Mouse (Mus musculus) inflammation-experienced regulatory T-cells, adult 6 months (primary cell): ENCODE measurements at regions not wholly inside any gene's neighbourhood (a gene's known extent, or its start where the extent isn't known, plus 50 kb on each side); places are given as distances from the start of the nearest gene placed in this dataset.

ENCODE experiments used
- ATAC-seq: one replicate; pipeline ENCODE4 v1.8.0; 2017

GRCm38 (mm10) chr7:37343021-37343593 lies 430.3 kb downstream of the Zfp536 start:
- no peak for ATAC-seq

DNA sequence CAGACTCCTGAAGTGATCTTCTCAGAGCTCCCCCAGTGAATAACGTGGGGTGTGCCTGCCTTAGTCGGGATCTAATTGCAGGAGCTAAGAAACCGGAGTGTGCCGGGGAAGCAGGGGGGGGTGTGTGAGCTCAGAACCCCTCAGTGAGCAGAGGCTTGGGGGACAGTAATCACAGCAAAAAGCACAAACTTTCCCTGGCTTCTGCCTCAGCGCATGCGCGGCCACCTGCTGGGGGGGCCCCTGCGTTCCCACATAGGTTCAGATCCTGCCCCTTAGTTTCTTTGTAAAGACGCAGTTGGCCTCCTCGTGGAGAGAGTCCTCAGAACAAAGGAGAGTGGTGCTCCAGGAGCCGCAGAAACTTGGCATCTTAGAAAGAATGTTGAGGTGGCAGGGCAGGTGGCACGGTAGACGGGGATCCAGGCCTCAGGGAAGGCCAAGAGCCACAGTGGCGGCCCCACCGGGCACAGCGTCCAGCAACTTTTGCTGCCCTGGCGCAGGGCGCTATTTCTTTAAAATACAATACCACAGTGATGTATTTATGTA lies 429.7 kb downstream of the Zfp536 start:
- ATAC-seq, result no peak

DNA sequence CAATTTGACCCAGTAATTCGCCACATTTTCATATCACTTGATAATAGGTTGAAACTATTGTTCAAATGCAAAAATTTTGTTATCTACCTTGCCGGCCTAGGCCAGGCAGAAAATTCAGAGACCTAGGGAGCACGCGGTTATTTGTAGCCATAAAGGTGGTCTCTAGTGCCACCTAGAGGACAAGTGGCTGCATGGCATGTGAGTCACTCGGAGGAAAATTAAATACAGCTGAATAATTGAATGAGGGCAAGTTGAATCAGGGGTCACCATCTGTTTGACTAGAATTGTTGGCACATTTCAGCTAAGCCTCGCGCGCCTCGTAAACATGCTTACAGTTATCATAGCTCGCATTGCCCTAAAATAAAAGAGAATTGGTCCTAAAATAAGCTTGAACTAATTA lies 427.4 kb downstream of the Zfp536 start:
- no peak for ATAC-seq

- no peak for ATAC-seq
Measured at GRCm38 (mm10) chr7:37357647-37358395, 415.6 kb downstream of the Zfp536 start.

DNA sequence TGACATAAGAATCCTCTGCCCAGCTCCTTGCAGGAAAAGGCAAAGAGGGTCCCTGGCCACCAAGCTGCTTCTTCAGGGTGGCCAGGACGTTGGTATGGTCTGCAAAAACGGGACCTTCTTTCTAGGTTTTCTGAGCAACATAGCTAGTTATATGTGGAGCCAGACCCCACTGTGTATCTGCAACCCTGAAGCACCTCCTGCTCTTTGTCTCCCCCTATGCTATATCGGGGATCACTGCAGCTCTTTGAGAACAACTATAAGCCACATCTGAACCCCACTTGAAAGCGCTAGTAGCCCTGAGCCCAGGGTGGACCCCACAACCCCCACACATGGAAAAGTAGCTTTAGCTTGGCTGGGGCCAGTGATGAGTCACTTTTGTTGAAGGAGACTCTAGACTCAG lies 414.9 kb downstream of the Zfp536 start:
- ATAC-seq, result no peak

GRCm38 (mm10) chr7:37359473-37359872 lies 414.0 kb downstream of the Zfp536 start:
- no peak for ATAC-seq

DNA sequence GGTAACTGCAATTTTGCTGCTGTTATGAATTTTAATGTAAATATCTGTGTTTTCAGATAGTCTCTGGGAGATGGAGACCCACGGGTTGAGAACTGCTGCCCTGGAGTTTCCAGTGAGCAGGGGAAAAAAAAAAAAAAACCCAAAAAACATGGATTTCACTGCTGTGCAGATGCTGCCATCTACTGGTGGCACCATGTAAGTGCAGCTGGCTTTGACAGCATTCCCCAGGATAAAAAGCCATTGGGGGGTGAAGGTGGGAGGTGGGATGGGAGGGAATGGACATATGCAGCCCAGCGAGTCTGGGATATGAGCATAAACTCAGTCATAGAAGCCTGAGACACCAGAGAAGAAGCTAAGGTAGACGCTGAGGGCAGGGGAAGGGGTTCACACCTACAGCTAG lies 413.3 kb downstream of the Zfp536 start:
- ATAC-seq, result no peak

- no peak for ATAC-seq
Measured at GRCm38 (mm10) chr7:37361802-37362441, 411.5 kb downstream of the Zfp536 start.

GRCm38 (mm10) chr7:37362879-37363278 lies 410.6 kb downstream of the Zfp536 start:
- no peak for ATAC-seq

DNA sequence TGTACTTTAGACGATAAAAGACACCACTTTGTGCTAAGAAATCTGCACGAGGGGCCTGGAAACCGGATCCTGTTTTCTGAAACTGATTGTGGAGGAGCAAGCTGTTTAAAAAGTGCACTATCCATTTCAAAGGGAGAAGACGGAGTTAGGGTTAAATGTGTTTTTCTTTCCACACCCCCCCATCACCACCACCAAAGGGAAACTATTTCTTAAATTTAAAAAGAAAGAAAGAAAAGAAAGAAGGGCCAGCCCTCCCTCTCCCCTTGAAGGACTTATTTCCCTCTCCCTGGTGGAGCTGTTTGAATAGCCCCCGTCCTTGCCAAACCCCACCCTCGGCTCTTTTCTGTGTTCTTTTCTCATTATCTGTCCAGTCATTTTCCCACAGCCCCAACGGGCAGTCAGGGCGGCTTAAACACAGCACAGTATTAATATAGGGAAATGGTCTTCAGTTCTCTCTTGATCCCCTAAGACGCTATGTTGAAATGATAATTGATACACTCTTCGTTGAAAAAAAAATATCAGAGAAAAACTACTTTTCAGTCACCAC lies 409.7 kb downstream of the Zfp536 start:
- no peak for ATAC-seq

- ATAC-seq, result no peak
Measured at GRCm38 (mm10) chr7:37364221-37364620, 409.2 kb downstream of the Zfp536 start.

DNA sequence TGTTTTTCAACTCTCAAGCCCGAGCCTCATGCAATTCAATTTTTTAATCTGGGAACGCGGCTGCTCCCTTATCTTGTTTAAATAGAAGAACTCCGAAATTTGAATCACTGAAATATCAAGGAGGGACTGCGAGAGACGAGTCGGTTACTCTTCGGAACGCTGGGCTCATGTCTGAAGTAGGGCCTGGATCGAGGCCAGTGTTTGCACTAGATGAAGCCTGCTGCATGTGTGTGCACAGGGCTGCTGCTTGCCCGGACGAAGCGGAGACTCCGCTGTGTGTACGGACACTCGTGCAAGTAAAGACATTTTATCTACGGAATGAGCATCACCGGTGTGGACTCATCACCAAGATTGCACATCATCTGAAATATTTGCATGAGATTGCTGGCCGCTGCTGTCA lies 407.4 kb downstream of the Zfp536 start:
- no peak for ATAC-seq

GRCm38 (mm10) chr7:37369698-37370097 lies 403.7 kb downstream of the Zfp536 start:
- no peak for ATAC-seq

- peak; percentile 65 for ATAC-seq
Measured at GRCm38 (mm10) chr7:37373864-37374263, 399.6 kb downstream of the Zfp536 start.

DNA sequence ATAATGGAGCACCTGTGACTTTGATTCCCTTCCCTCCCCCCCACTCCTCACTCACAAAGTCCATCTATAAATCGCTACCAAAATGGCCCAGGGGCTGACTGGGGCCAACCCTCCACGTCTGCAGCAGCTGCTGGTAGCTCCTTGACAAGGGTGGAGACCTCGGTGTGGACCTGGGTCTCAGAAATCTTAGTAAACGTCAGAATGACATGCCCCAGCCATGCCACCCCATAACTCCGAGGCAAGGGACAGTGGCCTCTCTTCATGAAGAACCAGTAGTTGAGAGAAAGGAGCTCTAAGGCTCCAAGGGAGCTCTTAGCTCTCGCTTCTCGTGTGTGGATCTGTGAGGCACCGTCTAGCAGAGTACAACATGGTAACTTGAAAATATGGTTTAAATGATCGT lies 398.4 kb downstream of the Zfp536 start:
- no peak for ATAC-seq

- ATAC-seq, result no peak
Measured at GRCm38 (mm10) chr7:37375591-37375990, 397.9 kb downstream of the Zfp536 start.

GRCm38 (mm10) chr7:37376207-37376606 lies 397.2 kb downstream of the Zfp536 start:
- no peak for ATAC-seq

DNA sequence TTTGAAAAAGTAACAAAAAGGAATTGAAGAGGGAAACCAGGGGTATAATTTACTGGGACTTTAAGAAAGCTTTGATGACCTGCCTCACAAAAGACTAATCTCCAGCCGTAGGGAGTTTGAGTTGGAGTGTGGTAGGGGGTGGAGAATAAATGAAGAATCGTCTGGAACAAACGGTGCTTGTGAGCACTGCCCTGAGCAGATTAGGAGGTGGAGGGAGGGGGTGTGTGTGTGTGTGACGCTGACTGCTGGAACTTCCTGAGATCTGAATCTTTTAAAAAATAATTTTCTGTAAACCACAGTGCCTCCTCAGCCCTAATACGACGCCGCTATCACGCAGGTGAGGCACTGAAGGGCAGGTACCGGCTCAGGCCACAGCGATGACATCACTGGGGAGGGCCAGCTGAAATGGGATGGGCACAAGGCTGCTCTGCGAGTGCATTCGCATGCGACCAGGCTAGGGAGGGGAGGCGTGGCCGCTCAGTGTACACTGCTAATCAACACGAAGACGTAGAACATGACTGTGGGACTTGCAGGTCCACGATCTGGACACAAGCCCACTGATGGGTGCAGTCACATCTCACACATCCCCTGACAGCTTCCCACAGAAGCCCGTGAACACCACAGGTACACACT lies 395.4 kb downstream of the Zfp536 start:
- ATAC-seq, result no peak

DNA sequence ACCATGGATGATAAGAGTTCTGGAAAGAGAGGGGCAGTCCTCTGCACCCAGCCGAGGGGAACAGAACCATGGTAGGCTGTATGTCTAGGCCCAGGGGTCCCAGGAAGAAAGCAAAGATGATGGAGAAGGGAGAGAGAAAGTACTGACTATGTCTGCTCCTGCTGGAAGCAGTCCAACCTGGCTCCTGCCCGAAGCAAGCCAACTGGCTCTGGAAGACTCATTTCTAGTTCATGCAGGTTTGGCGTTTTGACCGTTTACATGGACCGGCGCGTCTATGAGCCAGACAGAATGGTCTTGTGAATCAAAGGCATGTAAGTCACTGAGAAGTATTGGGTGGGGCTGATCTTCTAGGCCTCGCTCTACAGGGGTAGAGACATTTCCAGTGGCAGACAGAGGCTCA lies 385.6 kb downstream of the Zfp536 start:
- ATAC-seq, result no peak

GRCm38 (mm10) chr7:37388843-37389702 lies 384.4 kb downstream of the Zfp536 start:
- no peak for ATAC-seq

DNA sequence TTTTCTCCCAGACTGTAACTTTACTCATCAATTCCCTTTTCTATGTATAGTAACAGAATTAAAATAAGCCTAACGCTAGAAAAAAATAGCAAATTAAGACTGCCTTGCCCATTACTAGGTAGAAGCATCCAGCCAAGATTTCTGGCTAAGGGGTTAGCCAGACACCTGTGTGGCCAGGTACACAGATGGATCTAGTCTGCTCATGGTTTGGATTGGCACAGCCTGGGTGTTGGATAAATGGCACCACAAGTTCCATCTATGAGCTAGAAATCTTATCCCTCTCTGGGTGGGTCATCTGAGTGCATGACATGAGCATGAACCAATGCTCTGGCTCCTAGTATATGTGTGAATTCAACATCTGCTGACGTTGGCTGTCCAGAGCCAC lies 383.7 kb downstream of the Zfp536 start:
- ATAC-seq, result no peak

- no peak for ATAC-seq
Measured at GRCm38 (mm10) chr7:37390271-37390670, 383.2 kb downstream of the Zfp536 start.
